In genomic region chr1:39735927-39736604, GRCm38 (mm10) we compare ENCODE assay signal across 8 mouse cellular contexts. TPM values are rescaled to one million over a fixed set of nuclear protein-coding genes. Genes with fewer than 3 reads are reported as not detected.
DNase-seq lines count a peak whose midpoint lies in the region; ATAC-seq and TF ChIP-seq lines count a peak whose summit lies in the region.

No protein-coding gene starts in this region.

- peak; percentile 78 for ATAC-seq in lung, postnatal 0 days
- peak; percentile 47; the same call in 1 of the 2 replicates for ATAC-seq in stomach, embryonic 15.5 days (ENCODE audit: insufficient read depth, low FRiP score, low read depth)
- no peak for ATAC-seq in frontal cortex, adult (ENCODE audit: low TSS enrichment)

- no peak for DNase-seq in left cerebral cortex, adult 2 months (ENCODE audit: extremely low spot score in 1 of 2, low spot score in 2 of 2)
- no peak for DNase-seq in left cerebral cortex, postnatal 14 days (ENCODE audit: low spot score in 2 of 2)
- DNase-seq in heart, adult 8-10 months (ENCODE audit: low spot score) = peak; percentile 78
- peak; percentile 67 for DNase-seq in kidney, adult 18-20 months
- DNase-seq in lung, postnatal 0 days (ENCODE audit: low spot score) = peak; percentile 75
- DNase-seq in ovary, postnatal 36 days (ENCODE audit: low spot score) = no peak

- H3K4me2 ChIP-seq in lung, postnatal 0 days (replicated peaks; ENCODE audit: low read depth, low read length) = no peak overlapping the region
- no peak overlapping the region for H3K4me2 ChIP-seq in stomach, embryonic 15.5 days

- peak; percentile 72 for TF ChIP-seq EP300 in lung, postnatal 0 days (IDR thresholded peaks at IDR 0.05)

- 16% methylated on average over 8 of the region's 8 CpGs for WGBS in lung, postnatal 0 days
- 24% methylated on average over 8 of the region's 8 CpGs for WGBS in stomach, embryonic 15.5 days

- H3K9ac ChIP-seq in lung, postnatal 0 days (replicated peaks; ENCODE audit: low read depth) = no peak overlapping the region
- no peak overlapping the region for H3K9ac ChIP-seq in stomach, embryonic 15.5 days

- H3K27ac ChIP-seq in left cerebral cortex, adult 2 months = 0 out of 2 replicates have a peak overlapping the region, but pooled peaks have one; percentile 24
- H3K27ac ChIP-seq in lung, postnatal 0 days (ENCODE audit: low read length) = peak overlapping the region; percentile 88
- peak overlapping the region; percentile 58 for H3K27ac ChIP-seq in stomach, embryonic 15.5 days

- H3K27me3 ChIP-seq in lung, postnatal 0 days (replicated peaks; ENCODE audit: insufficient read depth, low read length) = no peaks in the 10 kb centered on the region
- H3K27me3 ChIP-seq in stomach, embryonic 15.5 days (replicated peaks) = no peaks in the 10 kb centered on the region

- no peak overlapping the region for H3K4me3 ChIP-seq in left cerebral cortex, adult 2 months
- no peak overlapping the region for H3K4me3 ChIP-seq in lung, postnatal 0 days (ENCODE audit: low read depth, low read length)
- no peak overlapping the region for H3K4me3 ChIP-seq in stomach, embryonic 15.5 days (replicated peaks)

- peaks cover 10% of the 10 kb centered on the region; the same call in 1 of the 2 replicates for H3K4me1 ChIP-seq in lung, postnatal 0 days (ENCODE audit: insufficient read depth, low read depth, low read length)
- H3K4me1 ChIP-seq in stomach, embryonic 15.5 days = 0 out of 2 replicates have a peak, but pooled peaks cover 8% of the 10 kb centered on the region

- H3K9me3 ChIP-seq in lung, postnatal 0 days (ENCODE audit: low read length) = no peaks in the 10 kb centered on the region
- no peaks in the 10 kb centered on the region for H3K9me3 ChIP-seq in stomach, embryonic 15.5 days

- H3K36me3 ChIP-seq in lung, postnatal 0 days (ENCODE audit: insufficient read depth, low read length) = no peaks in the 10 kb centered on the region
- no peaks in the 10 kb centered on the region for H3K36me3 ChIP-seq in stomach, embryonic 15.5 days

- no peak for TF ChIP-seq CTCF in left cerebral cortex, adult 2 months (IDR thresholded peaks at IDR 0.05)
- peak; percentile 1; the same call in 1 of the 2 replicates for TF ChIP-seq CTCF in lung, postnatal 0 days (IDR thresholded peaks at IDR 0.05)

- intact Hi-C loops in left cerebral cortex, adult 2 months (cut with DNase I) = no loop called here
- intact Hi-C loops in left cerebral cortex, postnatal 14 days (cut with DNase I) = loop anchor here (2.0 kb wide), 1 partner anchor 23 kb away; no protein-coding TSS in a partner anchor

RNA-seq across cellular contexts. Expression of gene Rfx8, which starts 15.3 kb away (rescaled TPM):
- under 1 TPM in 1 of 2 experiments, not detected in 1; 0.34 TPM for total RNA-seq in left cerebral cortex, adult 2 months (2021)
- under 1 TPM; 0.21 to 0.35 TPM for total RNA-seq in left cerebral cortex, postnatal 14 days (2021)
- under 1 TPM; 0.16 to 0.23 (median 0.19) TPM for total RNA-seq in heart, adult 8-10 months (2022)
- 0.24 and 0.27 TPM in 2 replicates for polyA plus RNA-seq in lung, postnatal 0 days (2015; fragmentation: Nextera tagmentation; extraction: Ambion mirVana)
- 0.08 and 0.22 TPM in 2 replicates for polyA plus RNA-seq in stomach, embryonic 15.5 days (2015; fragmentation: Nextera tagmentation; extraction: Ambion mirVana)

Comparison
In these comparisons a context has a peak if more than half of its experiments do, and no peak if none do; other contexts are left out.
1. DNase-seq: peak in heart, adult 8-10 months (single experiment), kidney, adult 18-20 months (single experiment) and lung, postnatal 0 days (single experiment); none in left cerebral cortex, adult 2 months (0 of 2), left cerebral cortex, postnatal 14 days (0 of 2) and ovary, postnatal 36 days (single experiment).
2. H3K27ac ChIP-seq: peak in every context shown above with its lines; median percentile 88 in lung, postnatal 0 days; 58 in stomach, embryonic 15.5 days; 24 in left cerebral cortex, adult 2 months.